Mouse (Mus musculus) spleen, adult 2 months (tissue): ENCODE results near the gene Defb13.
"Not testable (repeated sequence)": the region's sequence is repeated elsewhere in the genome, so short reads cannot be mapped to it uniquely, and the experiment has no call there.

Source experiments
- CTCF ChIP-seq: fragments of 200-500 bp; IDR thresholded peaks from 2 replicates; pipeline ENCODE4 v1.5.1; 2011; ENCODE audit warnings: mild to moderate bottlenecking, inconsistent platforms; ENCODE audit not compliant: insufficient read depth, insufficient read length, insufficient replicate concordance; ENCODE audit errors: extremely low read depth
- POLR2A ChIP-seq: fragments of 200-500 bp; IDR thresholded peaks from 2 replicates; pipeline ENCODE4 v1.6.1; 2011; ENCODE audit warnings: low read depth, low read length, inconsistent platforms

DNA sequence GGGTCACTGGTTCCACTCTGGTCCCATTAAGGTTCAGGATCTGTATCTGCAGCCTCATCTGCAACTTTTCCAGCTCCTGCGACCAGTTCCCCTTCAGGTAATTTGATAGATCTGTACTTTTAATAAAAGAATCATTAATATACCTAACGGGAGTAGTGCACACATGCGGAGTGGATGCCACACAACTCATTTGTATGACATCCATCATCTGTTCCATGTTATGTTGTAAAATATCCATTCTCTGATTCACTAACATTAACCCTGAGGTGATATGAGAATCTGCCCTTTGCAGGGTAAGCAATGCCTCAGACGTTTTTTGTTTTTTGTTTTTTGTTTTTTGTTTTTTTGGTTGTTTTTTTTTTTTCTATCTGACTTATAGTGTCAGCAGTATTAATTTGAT lies 8.5 kb upstream of the Defb13 start, which contains the start of gene Defb35:
- not testable (repeated sequence) for TF ChIP-seq CTCF, POLR2A
